Mouse (Mus musculus): ENCODE results near the gene Phgdh. TPM values are rescaled to one million over a fixed set of nuclear protein-coding genes. Genes with fewer than 3 reads are reported as not detected.

Phgdh gene
- polyA plus RNA-seq, 1 experiment from 2014 or later = 187 TPM

- ATAC-seq (ENCODE audit: low FRiP score) = no peak
- 87% methylated on average over 2 of the region's 2 CpGs for WGBS
Measured at GRCm38 (mm10) chr3:98315181-98315580, 24.6 kb downstream of the Phgdh start.

DNA sequence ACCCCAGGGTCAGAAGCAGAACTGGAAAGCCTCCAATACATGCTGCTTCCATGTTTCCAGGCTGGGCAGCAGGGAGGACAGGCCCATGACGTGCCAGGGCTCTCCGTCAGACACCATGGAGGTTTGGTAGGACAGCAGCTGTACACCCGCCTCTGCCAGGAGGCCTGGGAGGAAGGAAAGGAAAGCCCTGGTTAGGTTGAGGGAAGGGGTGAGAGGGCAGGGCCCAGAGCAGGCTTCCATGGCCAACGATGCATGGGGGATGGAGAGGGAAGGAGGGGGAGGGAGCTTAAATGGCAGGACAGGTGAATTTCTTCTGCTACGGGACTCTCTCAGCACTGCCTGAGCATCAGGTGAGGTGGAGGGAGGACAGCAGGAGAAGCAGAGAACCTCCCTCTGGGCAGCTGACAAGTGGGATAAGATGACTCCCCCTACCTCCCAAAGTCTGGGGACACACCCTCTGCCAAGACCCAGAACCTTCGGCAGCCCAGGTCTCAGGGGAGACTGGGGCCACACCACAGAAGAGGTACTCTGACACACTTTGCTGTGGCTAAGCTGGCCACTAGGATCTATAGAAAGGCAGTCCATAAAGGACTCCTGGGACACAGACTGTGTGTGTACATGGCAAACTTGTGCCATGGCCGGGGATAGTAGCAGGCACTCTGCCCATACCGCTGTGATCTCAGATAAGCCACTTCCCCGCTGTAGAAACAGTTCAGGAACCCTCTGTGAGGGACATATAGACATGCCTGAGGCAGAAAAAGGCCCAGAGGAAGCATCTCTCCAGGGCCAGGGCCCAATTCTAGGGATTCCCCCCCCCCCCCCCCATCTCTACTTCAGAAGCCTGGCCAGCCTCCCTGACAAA is 26.3 kb downstream of the Phgdh start:
- Histone ChIP-seq H3K4me2 (no peak overlapping the region), H3K36me3 (no peaks in the 10 kb centered on the region; the same call in 1 of the 2 replicates), H3K27ac (no peak overlapping the region), H3K9ac (no peak overlapping the region), H3K27me3 (no peaks in the 10 kb centered on the region), H3K4me1 (replicated peaks) (peaks cover 16% of the 10 kb centered on the region), H3K9me3 (no peaks in the 10 kb centered on the region), H3K4me3 (no peak overlapping the region)
- 80% methylated on average over 9 of the region's 9 CpGs for whole genome bisulfite sequencing
- ATAC-seq (ENCODE audit: low FRiP score) = peak; percentile 25; the same call in 1 of the 2 replicates

More at GRCm38 (mm10) chr3:98315181-98315580, 24.6 kb downstream of the Phgdh start:
- Histone ChIP-seq H3K27ac (no peak overlapping the region), H3K4me2 (no peak overlapping the region), H3K4me1 (replicated peaks) (peaks cover 28% of the 10 kb centered on the region), H3K27me3 (no peaks in the 10 kb centered on the region), H3K4me3 (no peak overlapping the region), H3K9me3 (no peaks in the 10 kb centered on the region), H3K36me3 (no peaks in the 10 kb centered on the region; the same call in 1 of the 2 replicates), H3K9ac (no peak overlapping the region)

- no peak overlapping the region for H3K9ac ChIP-seq
- WGBS = 34% methylated on average over 7 of the region's 7 CpGs
- H3K9me3 ChIP-seq = no peaks in the 10 kb centered on the region
- ATAC-seq (ENCODE audit: low FRiP score) = peak; percentile 74
- peaks cover 10% of the 10 kb centered on the region for H3K4me1 ChIP-seq (replicated peaks)
- no peak overlapping the region for H3K4me2 ChIP-seq
- H3K4me3 ChIP-seq = no peak overlapping the region
- no peaks in the 10 kb centered on the region for H3K27me3 ChIP-seq
- H3K27ac ChIP-seq = no peak overlapping the region
- H3K36me3 ChIP-seq = no peaks in the 10 kb centered on the region; the same call in 1 of the 2 replicates
Measured at GRCm38 (mm10) chr3:98312867-98313266, 26.9 kb downstream of the Phgdh start.

- Histone ChIP-seq H3K27me3 (no peaks in the 10 kb centered on the region), H3K4me3 (no peak overlapping the region), H3K4me2 (no peak overlapping the region), H3K36me3 (no peaks in the 10 kb centered on the region; the same call in 1 of the 2 replicates), H3K9ac (no peak overlapping the region), H3K9me3 (no peaks in the 10 kb centered on the region), H3K4me1 (replicated peaks) (no peaks in the 10 kb centered on the region), H3K27ac (no peak overlapping the region)
- 75% methylated on average over 1 of the region's 1 CpGs for WGBS
- no peak for ATAC-seq (ENCODE audit: low FRiP score)
Measured at GRCm38 (mm10) chr3:98310456-98310855, 29.3 kb downstream of the Phgdh start.

DNA sequence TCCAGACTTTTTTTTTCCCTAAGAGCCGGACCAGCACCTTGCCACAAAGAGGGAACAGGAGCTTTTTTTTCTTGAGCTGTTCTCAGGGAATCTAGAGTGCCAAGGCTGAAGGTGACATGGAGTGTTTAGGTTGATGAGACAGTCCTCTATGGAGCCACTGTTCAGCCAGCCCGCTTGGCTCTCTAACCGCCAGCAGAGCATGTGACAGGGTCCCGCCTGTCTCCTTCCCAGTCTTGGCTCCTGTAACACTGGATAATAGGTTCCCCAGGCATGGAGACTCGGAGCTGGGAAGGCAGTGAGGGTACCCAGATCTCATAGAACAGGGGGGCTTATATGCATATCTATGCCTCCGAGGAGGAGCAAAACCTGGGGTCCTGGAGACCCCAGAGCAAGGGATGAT is 31.2 kb downstream of the Phgdh start:
- Histone ChIP-seq H3K4me2 (no peak overlapping the region), H3K27me3 (no peaks in the 10 kb centered on the region), H3K4me1 (replicated peaks) (no peaks in the 10 kb centered on the region), H3K36me3 (no peaks in the 10 kb centered on the region), H3K9me3 (no peaks in the 10 kb centered on the region), H3K9ac (no peak overlapping the region), H3K27ac (no peak overlapping the region), H3K4me3 (no peak overlapping the region)
- 81% methylated on average over 6 of the region's 6 CpGs for WGBS
- ATAC-seq (ENCODE audit: low FRiP score) = no peak

- no peak for ATAC-seq (ENCODE audit: low FRiP score)
- H3K9me3 ChIP-seq = no peaks in the 10 kb centered on the region
- no peaks in the 10 kb centered on the region for H3K27me3 ChIP-seq
- H3K27ac ChIP-seq = no peak overlapping the region
- H3K36me3 ChIP-seq = no peaks in the 10 kb centered on the region
- H3K4me1 ChIP-seq (replicated peaks) = no peaks in the 10 kb centered on the region
- no peak overlapping the region for H3K4me2 ChIP-seq
- H3K4me3 ChIP-seq = no peak overlapping the region
- WGBS = 92% methylated on average over 3 of the region's 3 CpGs
- no peak overlapping the region for H3K9ac ChIP-seq
Measured at GRCm38 (mm10) chr3:98301761-98302160, 38.0 kb downstream of the Phgdh start.

GRCm38 (mm10) chr3:98300266-98300665 is 39.5 kb downstream of the Phgdh start:
- Histone ChIP-seq H3K27me3 (no peaks in the 10 kb centered on the region), H3K4me1 (replicated peaks) (no peaks in the 10 kb centered on the region)
- WGBS = 90% methylated on average over 4 of the region's 4 CpGs

GRCm38 (mm10) chr3:98299391-98300100 is 40.2 kb downstream of the Phgdh start:
- Histone ChIP-seq H3K27me3 (no peaks in the 10 kb centered on the region), H3K36me3 (no peaks in the 10 kb centered on the region), H3K4me3 (no peak overlapping the region), H3K9ac (no peak overlapping the region), H3K27ac (no peak overlapping the region), H3K4me1 (replicated peaks) (no peaks in the 10 kb centered on the region), H3K4me2 (no peak overlapping the region), H3K9me3 (no peaks in the 10 kb centered on the region)
- ATAC-seq (ENCODE audit: low FRiP score) = no peak
- 88% methylated on average over 1 of the region's 1 CpGs for WGBS

More at GRCm38 (mm10) chr3:98300266-98300665, 39.5 kb downstream of the Phgdh start:
- Histone ChIP-seq H3K4me2 (no peak overlapping the region), H3K4me3 (no peak overlapping the region), H3K9ac (no peak overlapping the region), H3K36me3 (no peaks in the 10 kb centered on the region), H3K27ac (no peak overlapping the region), H3K9me3 (no peaks in the 10 kb centered on the region)
- ATAC-seq (ENCODE audit: low FRiP score) = no peak

- no peaks in the 10 kb centered on the region for H3K27me3 ChIP-seq
- no peak overlapping the region for H3K27ac ChIP-seq
- H3K9me3 ChIP-seq = no peaks in the 10 kb centered on the region; the same call in 1 of the 2 replicates
- no peaks in the 10 kb centered on the region for H3K4me1 ChIP-seq (replicated peaks)
- no peak for ATAC-seq (ENCODE audit: low FRiP score)
- WGBS = 73% methylated on average over 10 of the region's 10 CpGs
- H3K9ac ChIP-seq = no peak overlapping the region
- H3K4me2 ChIP-seq = no peak overlapping the region
- H3K36me3 ChIP-seq = no peaks in the 10 kb centered on the region; the same call in 1 of the 2 replicates
- H3K4me3 ChIP-seq = no peak overlapping the region
Measured at GRCm38 (mm10) chr3:98295965-98296364, 43.8 kb downstream of the Phgdh start.

DNA sequence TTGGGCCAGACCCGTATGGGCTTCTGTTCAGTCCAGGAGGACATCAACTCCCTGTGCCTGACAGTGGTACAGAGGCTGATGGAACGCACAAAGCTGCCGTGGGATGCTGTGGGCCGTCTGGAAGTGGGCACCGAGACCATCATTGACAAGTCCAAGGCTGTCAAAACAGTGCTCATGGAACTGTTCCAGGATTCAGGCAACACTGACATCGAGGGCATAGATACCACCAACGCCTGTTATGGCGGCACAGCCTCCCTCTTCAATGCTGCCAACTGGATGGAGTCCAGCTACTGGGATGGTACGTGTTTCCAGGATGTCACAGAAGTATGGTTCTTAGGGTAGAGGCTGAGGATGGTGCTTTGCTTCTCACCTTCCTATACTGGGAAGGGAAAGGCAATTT is 48.7 kb downstream of the Phgdh start:
- no peaks in the 10 kb centered on the region; the same call in 1 of the 2 replicates for H3K9me3 ChIP-seq
- no peaks in the 10 kb centered on the region; the same call in 1 of the 2 replicates for H3K36me3 ChIP-seq
- H3K4me3 ChIP-seq = no peak overlapping the region
- H3K9ac ChIP-seq = no peak overlapping the region
- no peak overlapping the region for H3K27ac ChIP-seq
- 96% methylated on average over 9 of the region's 9 CpGs for WGBS
- H3K4me2 ChIP-seq = no peak overlapping the region
- H3K27me3 ChIP-seq = no peaks in the 10 kb centered on the region
- H3K4me1 ChIP-seq (replicated peaks) = no peaks in the 10 kb centered on the region
- ATAC-seq (ENCODE audit: low FRiP score) = no peak

DNA sequence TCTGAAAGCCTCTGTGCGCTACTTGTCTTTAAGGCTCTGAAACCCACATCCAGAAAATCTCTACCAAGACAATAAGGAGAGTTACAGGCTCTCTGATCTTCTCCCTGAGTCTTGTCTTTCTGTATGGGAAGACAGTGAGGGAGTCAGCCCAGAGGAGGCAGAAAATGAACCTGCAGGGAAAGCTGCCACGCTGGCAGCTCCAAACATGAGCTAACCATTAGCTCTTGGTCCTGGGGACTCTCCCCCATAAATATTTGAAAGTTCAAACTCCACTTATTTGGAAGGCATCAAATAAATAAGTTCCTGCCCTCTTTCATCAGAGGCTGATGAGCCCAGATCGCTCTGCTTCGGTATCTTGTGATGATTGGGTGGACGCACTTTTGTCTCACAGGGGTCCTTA is 56.6 kb downstream of the Phgdh start:
- no peaks in the 10 kb centered on the region for H3K27me3 ChIP-seq
- H3K27ac ChIP-seq = no peak overlapping the region
- H3K4me2 ChIP-seq = no peak overlapping the region
- H3K36me3 ChIP-seq = no peaks in the 10 kb centered on the region
- H3K9me3 ChIP-seq = no peaks in the 10 kb centered on the region
- no peak overlapping the region for H3K4me3 ChIP-seq
- WGBS = 91% methylated on average over 5 of the region's 5 CpGs
- H3K9ac ChIP-seq = no peak overlapping the region
- no peak for ATAC-seq (ENCODE audit: low FRiP score)
- H3K4me1 ChIP-seq (replicated peaks) = 0 out of 2 replicates have a peak, but pooled peaks cover 5% of the 10 kb centered on the region

GRCm38 (mm10) chr3:98282422-98282821 is 57.4 kb downstream of the Phgdh start:
- Histone ChIP-seq H3K9me3 (no peaks in the 10 kb centered on the region), H3K4me3 (no peak overlapping the region), H3K36me3 (no peaks in the 10 kb centered on the region), H3K27me3 (no peaks in the 10 kb centered on the region), H3K9ac (no peak overlapping the region), H3K27ac (no peak overlapping the region), H3K4me1 (replicated peaks) (0 out of 2 replicates have a peak, but pooled peaks cover 5% of the 10 kb centered on the region), H3K4me2 (no peak overlapping the region)
- ATAC-seq (ENCODE audit: low FRiP score) = no peak
- WGBS = 92% methylated on average over 8 of the region's 8 CpGs

Measured in hindbrain, embryonic 13.5 days (tissue).